Mouse (Mus musculus): Measurements from ENCODE around the gene Nphp1. TPM values are rescaled to one million over a fixed set of nuclear protein-coding genes. Genes with fewer than 3 reads are reported as not detected.

Gene Nphp1
- total and polyA plus RNA-seq, 2 experiments from 2014 or later, result 8.9 to 21.3 TPM

DNA sequence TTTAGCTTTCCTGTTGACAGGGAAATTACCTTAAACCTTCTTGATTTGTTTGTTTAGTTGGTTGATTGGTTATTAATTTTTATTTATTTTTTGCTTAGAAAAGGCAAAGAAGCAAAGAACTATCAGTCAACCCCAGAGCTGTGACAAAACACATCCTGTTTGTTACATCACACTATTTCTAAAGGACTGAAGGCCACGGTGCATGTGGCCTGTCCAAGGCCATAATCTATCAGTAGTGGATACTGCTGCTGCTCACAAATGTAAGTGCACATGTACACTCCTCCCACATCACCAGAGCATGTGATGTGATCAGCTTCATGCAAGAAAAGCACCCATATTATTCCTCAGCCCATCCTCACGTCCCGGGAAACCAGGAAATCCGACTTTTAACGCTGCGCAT lies 28.7 kb downstream of the Nphp1 start:
- peaks cover 8% of the 10 kb centered on the region; the same call in 1 of the 2 replicates for H3K4me1 ChIP-seq (ENCODE audit: control insufficient read depth, insufficient read depth)
- DNase-seq (ENCODE audit: low spot score) (no peak), ATAC-seq (ENCODE audit: insufficient read depth, low read depth) (no peak)
- no peaks in the 10 kb centered on the region for H3K9me3 ChIP-seq (replicated peaks; ENCODE audit: control insufficient read depth, low read length)
- H3K4me2 ChIP-seq (ENCODE audit: low read depth, low read length), result no peak overlapping the region
- TF ChIP-seq CTCF (IDR thresholded peaks at IDR 0.05; ENCODE audit: low read depth) (no peak), EP300 (IDR thresholded peaks at IDR 0.05; ENCODE audit: low read depth) (no peak)
- no peak overlapping the region for H3K4me3 ChIP-seq (ENCODE audit: low read depth, low read length)
- no peak overlapping the region for H3K27ac ChIP-seq (ENCODE audit: low read depth)
- H3K27me3 ChIP-seq (ENCODE audit: control insufficient read depth, insufficient read depth, low read length), result no peaks in the 10 kb centered on the region
- peaks cover 13% of the 10 kb centered on the region; the same call in 1 of the 2 replicates for H3K36me3 ChIP-seq (replicated peaks; ENCODE audit: control insufficient read depth, insufficient read depth, low read length)
- H3K9ac ChIP-seq (replicated peaks; ENCODE audit: low read depth, low read length), result no peak overlapping the region
- WGBS, result 81% methylated on average over 6 of the region's 6 CpGs

DNA sequence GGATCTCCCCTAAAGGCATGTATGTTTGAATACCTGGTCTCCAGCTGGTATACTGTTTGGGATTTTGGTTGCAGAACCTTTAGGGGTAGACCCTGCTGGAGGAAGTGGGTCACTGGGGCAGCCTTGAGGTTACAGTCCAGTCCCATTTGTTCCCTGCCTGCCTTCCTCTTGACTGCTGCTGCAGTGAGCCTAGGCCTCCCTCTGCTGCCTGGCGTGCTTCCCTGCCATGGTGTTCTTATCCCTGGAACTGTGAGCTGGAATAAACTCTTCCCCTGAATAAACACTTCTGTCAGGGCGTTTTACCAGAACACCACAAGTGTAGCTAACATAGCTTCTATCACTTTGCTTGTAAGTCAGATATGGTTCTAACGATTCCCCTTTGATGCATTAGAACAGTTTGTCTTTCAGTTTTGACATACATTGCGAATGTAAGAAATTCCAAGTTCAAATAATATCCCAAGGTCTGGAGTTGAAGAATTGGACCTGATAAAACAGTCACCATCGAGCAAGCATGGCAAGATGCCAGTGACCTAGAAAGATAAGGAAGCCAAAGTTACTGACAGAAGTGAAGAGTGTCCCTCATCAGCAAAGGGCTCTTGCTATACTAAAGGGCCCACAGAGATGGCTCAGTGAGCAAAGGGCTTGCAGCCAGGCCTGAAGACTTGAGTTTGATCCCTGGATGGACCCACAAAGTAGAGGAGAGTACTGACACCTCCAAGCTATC lies 29.4 kb downstream of the Nphp1 start:
- Histone ChIP-seq H3K4me1 (ENCODE audit: control insufficient read depth, insufficient read depth) (peaks cover 8% of the 10 kb centered on the region; the same call in 1 of the 2 replicates), H3K9ac (replicated peaks; ENCODE audit: low read depth, low read length) (no peak overlapping the region), H3K27ac (ENCODE audit: low read depth) (peak overlapping the region; percentile 18; the same call in 1 of the 2 replicates), H3K27me3 (ENCODE audit: control insufficient read depth, insufficient read depth, low read length) (no peaks in the 10 kb centered on the region), H3K9me3 (replicated peaks; ENCODE audit: control insufficient read depth, low read length) (no peaks in the 10 kb centered on the region), H3K36me3 (replicated peaks; ENCODE audit: control insufficient read depth, insufficient read depth, low read length) (peaks cover 13% of the 10 kb centered on the region; the same call in 1 of the 2 replicates), H3K4me3 (ENCODE audit: low read depth, low read length) (no peak overlapping the region), H3K4me2 (ENCODE audit: low read depth, low read length) (no peak overlapping the region)
- ATAC-seq (ENCODE audit: insufficient read depth, low read depth), result peak; percentile 58
- DNase-seq (ENCODE audit: low spot score), result peak; percentile 51
- WGBS, result 26% methylated on average over 5 of the region's 5 CpGs
- TF ChIP-seq CTCF (IDR thresholded peaks at IDR 0.05; ENCODE audit: low read depth) (peak; percentile 51), EP300 (IDR thresholded peaks at IDR 0.05; ENCODE audit: low read depth) (no peak)

DNA sequence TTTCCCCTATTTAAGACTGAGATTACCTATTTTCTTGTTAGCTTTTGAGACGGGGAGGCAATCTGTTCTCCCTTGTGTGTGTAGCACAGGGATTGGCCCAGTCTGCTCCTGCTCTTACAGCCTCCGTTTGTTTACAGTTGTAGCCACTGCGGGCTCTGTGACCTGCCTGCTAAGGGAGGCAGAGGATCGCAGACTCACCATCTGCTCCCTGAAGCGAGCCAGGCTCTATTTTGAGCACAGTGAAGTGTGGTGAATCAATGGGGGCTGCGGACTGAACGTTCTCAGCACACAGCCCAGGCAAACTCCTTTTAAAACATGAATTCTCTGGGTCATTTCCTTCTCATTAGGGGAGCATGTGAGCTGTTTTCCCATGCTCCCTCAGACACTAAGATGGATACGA lies 31.5 kb downstream of the Nphp1 start:
- H3K4me3 ChIP-seq (ENCODE audit: low read depth, low read length), result no peak overlapping the region
- H3K27ac ChIP-seq (ENCODE audit: low read depth), result peak overlapping the region; percentile 40; the same call in 1 of the 2 replicates
- H3K36me3 ChIP-seq (replicated peaks; ENCODE audit: control insufficient read depth, insufficient read depth, low read length), result peaks cover 7% of the 10 kb centered on the region; the same call in 1 of the 2 replicates
- peaks cover 8% of the 10 kb centered on the region; the same call in 1 of the 2 replicates for H3K4me1 ChIP-seq (ENCODE audit: control insufficient read depth, insufficient read depth)
- DNase-seq (ENCODE audit: low spot score) (peak; percentile 14), ATAC-seq (ENCODE audit: insufficient read depth, low read depth) (peak; percentile 34; the same call in 1 of the 2 replicates)
- no peak overlapping the region for H3K9ac ChIP-seq (replicated peaks; ENCODE audit: low read depth, low read length)
- 23% methylated on average over 8 of the region's 8 CpGs for WGBS
- H3K4me2 ChIP-seq (ENCODE audit: low read depth, low read length), result peak overlapping the region; percentile 13; the same call in 1 of the 2 replicates
- TF ChIP-seq EP300 (IDR thresholded peaks at IDR 0.05; ENCODE audit: low read depth) (no peak), CTCF (IDR thresholded peaks at IDR 0.05; ENCODE audit: low read depth) (no peak)
- no peaks in the 10 kb centered on the region for H3K27me3 ChIP-seq (ENCODE audit: control insufficient read depth, insufficient read depth, low read length)
- H3K9me3 ChIP-seq (replicated peaks; ENCODE audit: control insufficient read depth, low read length), result no peaks in the 10 kb centered on the region

DNA sequence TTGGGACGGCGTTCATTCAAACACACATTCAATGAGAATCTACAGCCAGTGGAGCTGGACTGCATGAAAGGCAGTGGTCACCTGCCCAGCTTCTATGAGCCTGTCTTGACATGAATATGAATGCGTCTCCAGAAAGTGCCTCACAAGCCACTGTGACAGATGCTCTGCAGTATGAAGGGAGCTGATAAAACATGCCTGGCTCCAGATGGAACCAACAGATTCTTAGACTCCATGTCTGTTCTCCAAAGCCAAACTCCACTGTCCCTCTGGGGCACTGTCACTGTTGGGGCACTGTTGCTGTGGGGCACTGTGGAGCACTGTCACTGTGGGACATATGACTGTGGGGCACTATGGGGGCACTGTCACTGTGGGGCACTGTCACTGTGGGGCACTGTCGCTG lies 34.6 kb downstream of the Nphp1 start:
- H3K4me1 ChIP-seq (ENCODE audit: control insufficient read depth, insufficient read depth), result peaks cover 12% of the 10 kb centered on the region; the same call in 1 of the 2 replicates
- no peak overlapping the region for H3K9ac ChIP-seq (replicated peaks; ENCODE audit: low read depth, low read length)
- no peaks in the 10 kb centered on the region for H3K36me3 ChIP-seq (replicated peaks; ENCODE audit: control insufficient read depth, insufficient read depth, low read length)
- no peak overlapping the region for H3K4me2 ChIP-seq (ENCODE audit: low read depth, low read length)
- ATAC-seq (ENCODE audit: insufficient read depth, low read depth), result no peak
- no peak overlapping the region for H3K27ac ChIP-seq (ENCODE audit: low read depth)
- no peaks in the 10 kb centered on the region for H3K9me3 ChIP-seq (replicated peaks; ENCODE audit: control insufficient read depth, low read length)
- no peak for DNase-seq (ENCODE audit: low spot score)
- WGBS, result 90% methylated on average over 4 of the region's 4 CpGs
- TF ChIP-seq CTCF (IDR thresholded peaks at IDR 0.05; ENCODE audit: low read depth) (no peak), EP300 (IDR thresholded peaks at IDR 0.05; ENCODE audit: low read depth) (no peak)
- H3K27me3 ChIP-seq (ENCODE audit: control insufficient read depth, insufficient read depth, low read length), result no peaks in the 10 kb centered on the region
- no peak overlapping the region for H3K4me3 ChIP-seq (ENCODE audit: low read depth, low read length)

DNA sequence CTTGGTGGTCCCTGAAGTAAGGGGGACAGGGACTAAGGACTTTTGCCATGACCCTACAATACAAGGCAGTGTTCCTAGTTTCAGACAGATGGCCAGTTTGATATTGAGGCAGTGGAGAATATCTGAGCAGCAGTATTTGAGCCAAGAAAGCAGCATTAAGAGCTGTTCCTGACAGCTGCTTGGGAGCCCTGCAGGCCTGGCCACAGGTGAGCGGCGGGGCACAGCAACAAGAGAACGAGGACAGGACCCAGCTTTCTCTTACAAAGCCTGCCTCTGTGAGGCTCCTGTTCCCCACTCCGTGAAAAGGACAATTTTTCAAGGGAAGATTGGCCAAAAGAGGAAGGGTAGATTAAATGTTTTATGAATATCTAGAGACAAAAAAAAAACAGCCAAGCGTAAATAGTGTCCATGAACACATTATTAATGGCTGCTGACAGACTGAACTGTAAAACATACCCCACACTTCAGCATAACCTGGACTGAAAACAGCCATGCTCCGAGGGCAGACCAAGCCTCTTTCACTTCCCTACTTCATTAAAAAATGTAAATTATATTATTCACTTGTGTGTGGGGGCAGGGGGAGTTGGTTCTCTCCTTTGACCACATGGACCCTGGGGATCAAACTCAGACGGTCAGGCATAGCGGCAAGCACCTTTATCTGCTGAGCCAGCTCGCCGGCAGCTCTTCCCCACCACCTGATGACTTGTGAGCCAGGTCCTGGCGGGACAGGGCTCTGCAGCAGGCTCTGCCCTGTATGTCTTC lies 36.7 kb downstream of the Nphp1 start:
- Histone ChIP-seq H3K9me3 (replicated peaks; ENCODE audit: control insufficient read depth, low read length) (no peaks in the 10 kb centered on the region), H3K4me2 (ENCODE audit: low read depth, low read length) (no peak overlapping the region), H3K36me3 (replicated peaks; ENCODE audit: control insufficient read depth, insufficient read depth, low read length) (no peaks in the 10 kb centered on the region), H3K4me3 (ENCODE audit: low read depth, low read length) (no peak overlapping the region), H3K27me3 (ENCODE audit: control insufficient read depth, insufficient read depth, low read length) (no peaks in the 10 kb centered on the region), H3K27ac (ENCODE audit: low read depth) (no peak overlapping the region), H3K4me1 (ENCODE audit: control insufficient read depth, insufficient read depth) (0 out of 2 replicates have a peak, but pooled peaks cover 3% of the 10 kb centered on the region), H3K9ac (replicated peaks; ENCODE audit: low read depth, low read length) (no peak overlapping the region)
- DNase-seq (ENCODE audit: low spot score) (no peak), ATAC-seq (ENCODE audit: insufficient read depth, low read depth) (no peak)
- TF ChIP-seq CTCF (IDR thresholded peaks at IDR 0.05; ENCODE audit: low read depth), result no peak
- WGBS, result 75% methylated on average over 11 of the region's 11 CpGs

All from heart, postnatal 0 days (tissue).